Mouse (Mus musculus) thymus, adult 2 months (tissue): ENCODE measurements at regions not wholly inside any gene's neighbourhood (a gene's known extent, or its start where the extent isn't known, plus 50 kb on each side); places are given as distances from the start of the nearest gene placed in this dataset.

Source experiments
- DNase-seq: peaks from one replicate; pipeline ENCODE4 v3.0.0; 2021
- H3K27ac ChIP-seq: fragments of 200-500 bp; 2 replicates; pipeline ENCODE4 v1.5.1; 2012; ENCODE audit warnings: low read length, control low read depth; ENCODE audit not compliant: control insufficient read depth, insufficient read depth
- H3K27me3 ChIP-seq: fragments of 200-500 bp; 2 replicates; pipeline ENCODE4 v1.6.1; 2012; ENCODE audit warnings: mild to moderate bottlenecking, low read length, moderate library complexity, mixed read lengths; ENCODE audit not compliant: control insufficient read depth, insufficient read depth
- H3K36me3 ChIP-seq: fragments of 200-500 bp; 2 replicates; pipeline ENCODE4 v1.6.1; 2012; ENCODE audit warnings: mild to moderate bottlenecking, low read length, moderate library complexity; ENCODE audit not compliant: control insufficient read depth, insufficient read depth
- H3K4me1 ChIP-seq: fragments of 200-500 bp; replicated peaks from 2 replicates; pipeline ENCODE4 v1.6.1; 2012; ENCODE audit warnings: low read length; ENCODE audit not compliant: control insufficient read depth, insufficient read depth
- H3K4me3 ChIP-seq: fragments of 200-500 bp; 2 replicates; pipeline ENCODE4 v1.5.1; 2012; ENCODE audit warnings: mild to moderate bottlenecking, low read length, control low read depth, moderate library complexity; ENCODE audit not compliant: control insufficient read depth, insufficient read depth
- CTCF ChIP-seq: fragments of 200-500 bp; IDR thresholded peaks from 2 replicates; pipeline ENCODE4 v1.5.1; 2012; ENCODE audit warnings: mild to moderate bottlenecking, control low read depth, low read length, moderate library complexity, borderline replicate concordance; ENCODE audit not compliant: control insufficient read depth, poor library complexity, insufficient read depth; ENCODE audit errors: extremely low read depth
- POLR2A ChIP-seq: fragments of 200-500 bp; IDR thresholded peaks from 2 replicates; pipeline ENCODE4 v1.6.1; 2012; ENCODE audit warnings: mild to moderate bottlenecking, low read length, control low read depth, moderate library complexity; ENCODE audit not compliant: control insufficient read depth, poor library complexity, insufficient read depth; ENCODE audit errors: extremely low read depth
- WGBS: fragments of 180-500 bp; shearing (Covaris S2); methylation state at CpG from one replicate; pipeline ENCODE4 v1.1.7; 2018; 5-methylcytosine and 5-hydroxymethylcytosine counted together

GRCm38 (mm10) chr3:19406351-19407151 lies 221.9 kb downstream of the 1700064H15Rik start:
- Histone ChIP-seq H3K27me3 (no peaks in the 10 kb centered on the region), H3K36me3 (no peaks in the 10 kb centered on the region), H3K4me3 (no peak overlapping the region), H3K27ac (no peak overlapping the region), H3K4me1 (peaks cover under 1% of the 10 kb centered on the region)
- 59% methylated on average over 14 of the region's 14 CpGs for WGBS
- DNase-seq: no peak
- TF ChIP-seq CTCF (no peak), POLR2A (no peak)

- H3K4me1 ChIP-seq: no peaks in the 10 kb centered on the region
- no peak for TF ChIP-seq POLR2A
- TF ChIP-seq CTCF: no peak
- no peak overlapping the region for H3K4me3 ChIP-seq
- no peak for DNase-seq
- H3K27me3 ChIP-seq: no peaks in the 10 kb centered on the region
- no peak overlapping the region for H3K27ac ChIP-seq
- H3K36me3 ChIP-seq: no peaks in the 10 kb centered on the region
- 91% methylated on average over 2 of the region's 2 CpGs for WGBS
Measured at GRCm38 (mm10) chr3:19385675-19386074, 242.8 kb downstream of the 1700064H15Rik start.

GRCm38 (mm10) chr3:19368998-19369397 lies 259.5 kb downstream of the 1700064H15Rik start:
- Histone ChIP-seq H3K4me1 (no peaks in the 10 kb centered on the region), H3K27ac (no peak overlapping the region)
- WGBS: 94% methylated on average over 1 of the region's 1 CpGs

GRCm38 (mm10) chr3:19367761-19368160 lies 260.7 kb downstream of the 1700064H15Rik start:
- no peak overlapping the region for H3K4me3 ChIP-seq
- TF ChIP-seq POLR2A: no peak
- no peak for TF ChIP-seq CTCF
- no peaks in the 10 kb centered on the region for H3K4me1 ChIP-seq
- no peak overlapping the region for H3K27ac ChIP-seq
- H3K27me3 ChIP-seq: no peaks in the 10 kb centered on the region
- DNase-seq: no peak
- H3K36me3 ChIP-seq: no peaks in the 10 kb centered on the region
- 80% methylated on average over 2 of the region's 2 CpGs for WGBS

More at GRCm38 (mm10) chr3:19368998-19369397, 259.5 kb downstream of the 1700064H15Rik start:
- DNase-seq: no peak
- Histone ChIP-seq H3K36me3 (no peaks in the 10 kb centered on the region), H3K27me3 (no peaks in the 10 kb centered on the region), H3K4me3 (no peak overlapping the region)
- TF ChIP-seq POLR2A: no peak
- TF ChIP-seq CTCF: no peak
